In genomic region chr4:40873320-40873719, GRCm38 (mm10) we compare ENCODE assay signal across 12 mouse cellular contexts. TPM values are rescaled to one million over a fixed set of nuclear protein-coding genes. Genes with fewer than 3 reads are reported as not detected.
A peak's percentile ranks its signal among the peaks of the same experiment; 100 is the strongest.
DNase-seq lines count a peak whose midpoint lies in the region; ATAC-seq and TF ChIP-seq lines count a peak whose summit lies in the region.
"Had no signal": no experiment of that assay in that cellular context is flagged by ENCODE, and none has a peak within 500 bp of the region (broad histone marks: within the 10 kb centered on the region; RNA-seq: fewer than 3 reads in every experiment).

No protein-coding gene starts in this region.

- H3K9me3 ChIP-seq in lung, embryonic 16.5 days (ENCODE audit: control insufficient read depth, low read length), result no peaks in the 10 kb centered on the region
- no peaks in the 10 kb centered on the region for H3K9me3 ChIP-seq in embryonic facial prominence, embryonic 15.5 days (replicated peaks)
- no peaks in the 10 kb centered on the region for H3K9me3 ChIP-seq in forebrain, embryonic 15.5 days
- H3K9me3 ChIP-seq: neural tube, embryonic 12.5 days had no signal

- H3K9ac ChIP-seq in lung, embryonic 16.5 days (ENCODE audit: low read length), result no peak overlapping the region
- no peak overlapping the region for H3K9ac ChIP-seq in embryonic facial prominence, embryonic 15.5 days
- H3K9ac ChIP-seq in forebrain, embryonic 15.5 days (replicated peaks), result no peak overlapping the region
- H3K9ac ChIP-seq: neural tube, embryonic 12.5 days had no signal

- no peak for TF ChIP-seq CTCF in small intestine, adult 2 months (IDR thresholded peaks at IDR 0.05; ENCODE audit: extremely low read depth, insufficient read length, insufficient replicate concordance, low read depth, low read length)

- H3K27ac ChIP-seq in lung, embryonic 16.5 days (ENCODE audit: low read length), result peak overlapping the region; percentile 28
- H3K27ac ChIP-seq in embryonic facial prominence, embryonic 15.5 days (replicated peaks), result peak overlapping the region; percentile 90
- H3K27ac ChIP-seq in small intestine, adult 2 months (ENCODE audit: insufficient read depth, low read depth, low read length), result peak overlapping the region; percentile 12; the same call in 1 of the 2 replicates
- H3K27ac ChIP-seq in forebrain, embryonic 15.5 days (replicated peaks), result no peak overlapping the region
- H3K27ac ChIP-seq: macrophage; neural tube, embryonic 12.5 days had no signal

- WGBS in lung, embryonic 16.5 days, result 60% methylated on average over 2 of the region's 2 CpGs
- WGBS in embryonic facial prominence, embryonic 15.5 days, result 53% methylated on average over 2 of the region's 2 CpGs
- 74% methylated on average over 2 of the region's 2 CpGs for WGBS in small intestine, adult 2 months
- WGBS in forebrain, embryonic 15.5 days, result 66% methylated on average over 2 of the region's 2 CpGs

- no peak for TF ChIP-seq POLR2A in small intestine, adult 2 months (IDR thresholded peaks at IDR 0.05; ENCODE audit: low read depth, low read length)

- DNase-seq in lung, postnatal 14 days, result no peak
- DNase-seq in heart, postnatal 10 days, result peak; percentile 71 to 72
- DNase-seq in Muller cell, postnatal 12 days (ENCODE audit: inconsistent ontology term), result no peak
- no peak for DNase-seq in gastrocnemius, adult 8-10 months (ENCODE audit: low spot score in 2 of 2)

- H3K27me3 ChIP-seq in lung, embryonic 16.5 days (ENCODE audit: control insufficient read depth, insufficient read depth, low read depth, low read length), result no peaks in the 10 kb centered on the region
- no peaks in the 10 kb centered on the region for H3K27me3 ChIP-seq in embryonic facial prominence, embryonic 15.5 days
- no peaks in the 10 kb centered on the region for H3K27me3 ChIP-seq in small intestine, adult 2 months (ENCODE audit: control insufficient read depth, insufficient read depth, low read length)
- no peaks in the 10 kb centered on the region for H3K27me3 ChIP-seq in forebrain, embryonic 15.5 days
- H3K27me3 ChIP-seq: neural tube, embryonic 12.5 days had no signal

- H3K36me3 ChIP-seq in lung, embryonic 16.5 days (ENCODE audit: control insufficient read depth, insufficient read depth, low read length), result no peaks in the 10 kb centered on the region
- H3K36me3 ChIP-seq in embryonic facial prominence, embryonic 15.5 days, result no peaks in the 10 kb centered on the region
- no peaks in the 10 kb centered on the region; the same call in 1 of the 2 replicates for H3K36me3 ChIP-seq in small intestine, adult 2 months (ENCODE audit: control insufficient read depth, insufficient read depth, low read length)
- no peaks in the 10 kb centered on the region for H3K36me3 ChIP-seq in forebrain, embryonic 15.5 days
- H3K36me3 ChIP-seq: neural tube, embryonic 12.5 days had no signal

- intact Hi-C loops in heart, postnatal 10 days (cut with DNase I), result no loop called here

- ATAC-seq in lung, embryonic 16.5 days (ENCODE audit: low read depth), result no peak
- ATAC-seq in embryonic facial prominence, embryonic 15.5 days (ENCODE audit: insufficient number of reproducible peaks, low FRiP score, low TSS enrichment, low read depth), result no peak
- ATAC-seq in forebrain, embryonic 15.5 days (replicated peaks), result no peak

- no peak overlapping the region for H3K4me2 ChIP-seq in lung, embryonic 16.5 days (ENCODE audit: low read depth, low read length)
- H3K4me2 ChIP-seq in embryonic facial prominence, embryonic 15.5 days (replicated peaks), result no peak overlapping the region
- H3K4me2 ChIP-seq in forebrain, embryonic 15.5 days (replicated peaks), result no peak overlapping the region
- H3K4me2 ChIP-seq: neural tube, embryonic 12.5 days had no signal

- H3K4me1 ChIP-seq in lung, embryonic 16.5 days (replicated peaks; ENCODE audit: control insufficient read depth, insufficient read depth, low read length), result peaks cover 36% of the 10 kb centered on the region
- H3K4me1 ChIP-seq in embryonic facial prominence, embryonic 15.5 days, result peaks cover 52% of the 10 kb centered on the region
- peaks cover 28% of the 10 kb centered on the region for H3K4me1 ChIP-seq in small intestine, adult 2 months (ENCODE audit: control insufficient read depth, insufficient read depth, insufficient read length, low read length)
- peaks cover 21% of the 10 kb centered on the region for H3K4me1 ChIP-seq in forebrain, embryonic 15.5 days

- no peak overlapping the region for H3K4me3 ChIP-seq in lung, embryonic 16.5 days (ENCODE audit: low read length)
- no peak overlapping the region for H3K4me3 ChIP-seq in embryonic facial prominence, embryonic 15.5 days (replicated peaks)
- H3K4me3 ChIP-seq in small intestine, adult 2 months (ENCODE audit: low read depth, low read length), result no peak overlapping the region
- H3K4me3 ChIP-seq in forebrain, embryonic 15.5 days, result no peak overlapping the region
- H3K4me3 ChIP-seq: neural tube, embryonic 12.5 days had no signal

RNA-seq across cellular contexts. Expression of gene B4galt1, which starts 19.5 kb away (rescaled TPM):
- polyA plus RNA-seq in lung, embryonic 16.5 days (2015; fragmentation: Nextera tagmentation; extraction: Ambion mirVana), result 75.4 and 79.0 TPM in 2 replicates
- 59.7 and 61.3 TPM in 2 replicates for polyA plus RNA-seq in embryonic facial prominence, embryonic 15.5 days (2015; fragmentation: Nextera tagmentation; extraction: Ambion mirVana)
- 100 to 1,000 TPM in 1 of 2 experiments, 10 to 100 TPM in 1; 95.5 to 103 TPM for total RNA-seq in heart, postnatal 10 days (2021)
- 71.3 and 79.4 TPM in 2 replicates for polyA plus RNA-seq in small intestine, adult 2 months (2012; rRNA removed)
- total RNA-seq in gastrocnemius, adult 8-10 months (2022), result 10 to 100 TPM; 22.3 to 27.7 (median 23.7) TPM
- polyA plus RNA-seq in forebrain, embryonic 15.5 days (2015; fragmentation: Nextera tagmentation; extraction: Ambion mirVana), result 7.0 and 7.3 TPM in 2 replicates

RNA-seq across cellular contexts. Expression of gene Spink4, which starts 46.5 kb away (rescaled TPM):
- 0.77 and 0.87 TPM in 2 replicates for polyA plus RNA-seq in lung, embryonic 16.5 days (2015; fragmentation: Nextera tagmentation; extraction: Ambion mirVana)
- not detected in 2 replicates for polyA plus RNA-seq in embryonic facial prominence, embryonic 15.5 days (2015; fragmentation: Nextera tagmentation; extraction: Ambion mirVana)
- 1 to 10 TPM; 1.1 to 2.1 TPM for total RNA-seq in heart, postnatal 10 days (2021)
- 3,894 and 7,223 TPM in 2 replicates for polyA plus RNA-seq in small intestine, adult 2 months (2012; rRNA removed)
- total RNA-seq in gastrocnemius, adult 8-10 months (2022), result not detected
- polyA plus RNA-seq in forebrain, embryonic 15.5 days (2015; fragmentation: Nextera tagmentation; extraction: Ambion mirVana), result not detected in 2 replicates
- total RNA-seq: heart, postnatal 36 days; layer of hippocampus, postnatal 10 days had no signal
- polyA plus RNA-seq: macrophage; neural tube, embryonic 12.5 days had no signal

Comparison
In these comparisons a context has a peak if more than half of its experiments do, and no peak if none do; other contexts are left out.
1. DNase-seq: peak in heart, postnatal 10 days (2 of 2); none in lung, postnatal 14 days (single experiment), Muller cell, postnatal 12 days (single experiment) and gastrocnemius, adult 8-10 months (0 of 2).
2. RNA of gene Spink4, which starts 46.5 kb away (polyA plus RNA-seq): 3,894 to 7,223 TPM in small intestine, adult 2 months; 0.77 to 0.87 TPM in lung, embryonic 16.5 days, not detected in embryonic facial prominence, embryonic 15.5 days and not detected in forebrain, embryonic 15.5 days; every median in the first group is over 1,000 times any median in the second.